Mouse (Mus musculus) stomach, embryonic 15.5 days (tissue): ENCODE measurements at regions not wholly inside any gene's neighbourhood (a gene's known extent, or its start where the extent isn't known, plus 50 kb on each side); places are given as distances from the start of the nearest gene placed in this dataset.

Experiments used
- ATAC-seq: fragments of 200-750 bp; cut with Nextera tagmentation; 2 replicates; pipeline ENCODE4 v1.8.0; 2017; ENCODE audit warnings: low read depth, moderate number of reproducible peaks, moderate TSS enrichment; ENCODE audit not compliant: insufficient read depth, low FRiP score
- H3K27ac ChIP-seq: fragments of 300-500 bp; sonication (generic); 2 replicates; pipeline ENCODE4 v1.5.1; 2015; ENCODE audit warnings: mild to moderate bottlenecking, inconsistent platforms
- H3K27me3 ChIP-seq: fragments of 300-500 bp; sonication (generic); replicated peaks from 2 replicates; pipeline ENCODE4 v1.6.1; 2015; ENCODE audit warnings: inconsistent platforms
- H3K36me3 ChIP-seq: fragments of 300-500 bp; sonication (generic); 2 replicates; pipeline ENCODE4 v1.6.1; 2015; ENCODE audit warnings: inconsistent platforms
- H3K4me1 ChIP-seq: fragments of 300-500 bp; sonication (generic); 2 replicates; pipeline ENCODE4 v1.6.1; 2015; ENCODE audit warnings: inconsistent platforms
- H3K4me2 ChIP-seq: fragments of 300-500 bp; sonication (generic); 2 replicates; pipeline ENCODE4 v1.6.1; 2015; ENCODE audit warnings: mild to moderate bottlenecking, inconsistent platforms
- H3K4me3 ChIP-seq: fragments of 300-500 bp; sonication (generic); replicated peaks from 2 replicates; pipeline ENCODE4 v1.5.1; 2015; ENCODE audit warnings: inconsistent platforms
- H3K9ac ChIP-seq: fragments of 300-500 bp; sonication (generic); 2 replicates; pipeline ENCODE4 v1.6.1; 2015; ENCODE audit warnings: inconsistent platforms
- H3K9me3 ChIP-seq: fragments of 300-500 bp; sonication (generic); 2 replicates; pipeline ENCODE4 v1.6.1; 2016; ENCODE audit warnings: inconsistent platforms
- WGBS: fragments of 180-500 bp; shearing (Covaris S2); methylation state at CpG from one replicate; pipeline ENCODE4 v1.1.7; 2015; 5-methylcytosine and 5-hydroxymethylcytosine counted together

DNA sequence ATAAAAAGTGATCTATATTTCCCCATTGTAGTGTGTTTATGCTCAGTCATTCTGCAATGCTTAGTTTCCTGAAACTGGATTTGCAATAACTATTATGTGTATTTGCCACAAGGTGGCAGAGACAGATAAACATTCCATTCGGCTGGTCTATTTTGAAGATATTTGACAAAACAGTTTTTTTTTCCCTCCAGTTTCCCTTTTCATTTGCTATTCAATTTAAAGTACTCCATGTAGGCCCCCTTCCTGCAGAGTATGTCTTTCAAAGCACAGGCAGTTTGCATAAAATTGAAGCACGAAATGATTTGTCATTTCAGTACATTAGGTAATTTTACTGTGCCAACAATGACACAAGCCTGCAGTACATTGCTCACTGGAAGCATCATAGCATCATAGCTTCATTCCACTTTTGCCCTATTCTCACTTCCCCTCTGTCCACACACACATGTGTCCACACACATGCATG is 184.3 kb upstream of the Palmd start:
- no peak for ATAC-seq
- H3K27me3 ChIP-seq: no peaks in the 10 kb centered on the region
- H3K9me3 ChIP-seq: no peaks in the 10 kb centered on the region
- WGBS: 56% methylated on average over 2 of the region's 2 CpGs
- H3K4me2 ChIP-seq: no peak overlapping the region
- no peak overlapping the region for H3K27ac ChIP-seq
- H3K4me3 ChIP-seq: no peak overlapping the region
- no peak overlapping the region for H3K9ac ChIP-seq
- H3K4me1 ChIP-seq: no peaks in the 10 kb centered on the region
- no peaks in the 10 kb centered on the region for H3K36me3 ChIP-seq

GRCm38 (mm10) chr3:117152414-117152813 is 183.6 kb upstream of the Palmd start:
- H3K9me3 ChIP-seq: no peaks in the 10 kb centered on the region
- no peak for ATAC-seq
- WGBS: 82% methylated on average over 8 of the region's 8 CpGs
- H3K27me3 ChIP-seq: no peaks in the 10 kb centered on the region
- no peak overlapping the region for H3K9ac ChIP-seq
- no peak overlapping the region for H3K27ac ChIP-seq
- H3K4me1 ChIP-seq: no peaks in the 10 kb centered on the region
- no peak overlapping the region for H3K4me3 ChIP-seq
- H3K36me3 ChIP-seq: no peaks in the 10 kb centered on the region
- no peak overlapping the region for H3K4me2 ChIP-seq

- no peaks in the 10 kb centered on the region for H3K4me1 ChIP-seq
- no peaks in the 10 kb centered on the region for H3K9me3 ChIP-seq
- no peaks in the 10 kb centered on the region for H3K27me3 ChIP-seq
- 88% methylated on average over 2 of the region's 2 CpGs for WGBS
- no peak overlapping the region for H3K9ac ChIP-seq
- ATAC-seq: no peak
- H3K36me3 ChIP-seq: no peaks in the 10 kb centered on the region
- H3K4me2 ChIP-seq: no peak overlapping the region
- H3K4me3 ChIP-seq: no peak overlapping the region
- H3K27ac ChIP-seq: no peak overlapping the region
These were observed 178.6 kb upstream of the Palmd start for GRCm38 (mm10) chr3:117147414-117147813.

GRCm38 (mm10) chr3:117139835-117140234 is 171.0 kb upstream of the Palmd start:
- no peaks in the 10 kb centered on the region for H3K4me1 ChIP-seq
- H3K27me3 ChIP-seq: no peaks in the 10 kb centered on the region
- WGBS: 81% methylated on average over 2 of the region's 2 CpGs
- no peak overlapping the region for H3K4me3 ChIP-seq
- no peaks in the 10 kb centered on the region for H3K9me3 ChIP-seq
- no peak overlapping the region for H3K4me2 ChIP-seq
- no peak for ATAC-seq
- H3K27ac ChIP-seq: no peak overlapping the region
- no peaks in the 10 kb centered on the region for H3K36me3 ChIP-seq
- H3K9ac ChIP-seq: no peak overlapping the region

- WGBS: 67% methylated on average over 7 of the region's 7 CpGs
- H3K27ac ChIP-seq: no peak overlapping the region
- no peak for ATAC-seq
- H3K27me3 ChIP-seq: no peaks in the 10 kb centered on the region
- no peaks in the 10 kb centered on the region for H3K36me3 ChIP-seq
- no peaks in the 10 kb centered on the region for H3K9me3 ChIP-seq
- H3K4me3 ChIP-seq: no peak overlapping the region
- H3K9ac ChIP-seq: no peak overlapping the region
- no peak overlapping the region for H3K4me2 ChIP-seq
- H3K4me1 ChIP-seq: no peaks in the 10 kb centered on the region
These were observed 169.9 kb upstream of the Palmd start for GRCm38 (mm10) chr3:117138720-117139119.

- Histone ChIP-seq H3K4me1 (no peaks in the 10 kb centered on the region), H3K4me2 (no peak overlapping the region), H3K9me3 (no peaks in the 10 kb centered on the region), H3K4me3 (no peak overlapping the region), H3K36me3 (no peaks in the 10 kb centered on the region), H3K9ac (no peak overlapping the region), H3K27me3 (no peaks in the 10 kb centered on the region), H3K27ac (no peak overlapping the region)
- WGBS: 83% methylated on average over 4 of the region's 4 CpGs
- no peak for ATAC-seq
These were observed 164.1 kb upstream of the Palmd start for GRCm38 (mm10) chr3:117132897-117133296.

DNA sequence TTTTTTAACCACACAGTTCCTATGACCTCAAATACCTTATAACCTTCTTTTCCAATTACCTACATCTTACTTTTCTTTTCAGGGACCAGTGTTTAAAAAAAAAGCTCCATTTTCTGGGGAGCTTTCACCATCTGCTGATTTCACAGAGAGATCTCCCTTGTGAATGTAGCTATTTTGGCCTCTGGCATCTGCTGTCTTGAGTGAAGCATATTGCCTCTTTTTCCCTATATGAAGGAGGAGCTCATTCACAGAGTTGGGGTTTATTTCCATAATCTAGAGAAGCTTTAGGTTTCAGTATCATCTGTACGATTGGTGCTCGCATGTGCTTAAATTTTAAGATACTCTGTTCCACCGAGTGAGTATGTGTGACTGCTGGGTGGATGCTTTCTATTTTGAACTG is 153.4 kb upstream of the Palmd start:
- ATAC-seq: no peak
- Histone ChIP-seq H3K27ac (no peak overlapping the region), H3K27me3 (no peaks in the 10 kb centered on the region), H3K36me3 (no peaks in the 10 kb centered on the region), H3K4me3 (no peak overlapping the region), H3K4me2 (no peak overlapping the region), H3K9ac (no peak overlapping the region), H3K4me1 (no peaks in the 10 kb centered on the region), H3K9me3 (no peaks in the 10 kb centered on the region)
- WGBS: 96% methylated on average over 3 of the region's 3 CpGs

DNA sequence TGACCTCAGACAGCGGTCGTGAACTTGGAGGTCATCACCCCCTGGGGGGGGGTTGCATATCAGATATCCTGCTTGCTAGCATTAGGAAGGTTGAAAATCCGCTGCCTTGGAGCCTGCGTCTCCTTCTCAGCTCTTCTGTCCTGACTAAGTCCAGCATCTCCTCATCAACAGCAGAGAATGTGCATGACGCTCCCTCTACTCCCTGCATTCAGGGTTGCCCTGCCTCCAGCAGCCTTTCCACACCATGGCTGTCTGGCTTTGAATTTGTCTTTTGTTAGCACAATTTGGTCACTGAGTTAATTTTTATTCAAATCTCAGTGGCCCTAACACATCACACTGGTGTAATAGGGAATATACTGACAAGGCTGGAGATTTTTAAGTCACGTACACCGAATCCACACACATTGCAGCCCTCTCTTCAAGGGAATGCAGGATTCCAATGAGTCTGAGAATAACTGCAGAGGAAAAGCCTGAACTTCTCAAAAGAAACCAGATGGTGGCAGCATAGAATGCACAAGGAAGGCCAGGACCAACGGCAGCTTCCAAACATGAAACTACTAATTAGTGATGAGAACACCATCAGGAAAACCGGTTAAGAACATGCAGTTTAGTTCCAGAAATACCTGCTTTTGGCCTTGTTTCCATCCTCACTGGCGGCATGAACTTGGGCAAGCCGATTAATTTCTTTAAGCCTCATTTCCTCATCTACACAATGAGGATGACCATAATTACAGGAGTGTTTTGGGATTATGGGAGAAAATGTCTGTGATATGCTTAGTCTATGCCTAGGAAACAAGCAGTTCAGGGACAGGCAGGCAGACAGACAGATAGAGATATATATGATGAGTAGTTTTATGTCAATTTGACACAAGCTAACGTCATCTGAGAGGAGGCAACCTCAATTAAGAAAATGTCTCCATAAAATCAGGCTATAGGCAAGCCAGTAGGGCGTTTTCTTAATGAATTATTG is 151.6 kb upstream of the Palmd start:
- no peaks in the 10 kb centered on the region for H3K9me3 ChIP-seq
- no peaks in the 10 kb centered on the region for H3K27me3 ChIP-seq
- H3K9ac ChIP-seq: no peak overlapping the region
- H3K4me3 ChIP-seq: no peak overlapping the region
- WGBS: 59% methylated on average over 13 of the region's 13 CpGs
- ATAC-seq: peak; percentile 27; the same call in 1 of the 2 replicates
- no peaks in the 10 kb centered on the region for H3K36me3 ChIP-seq
- no peak overlapping the region for H3K4me2 ChIP-seq
- H3K4me1 ChIP-seq: no peaks in the 10 kb centered on the region
- no peak overlapping the region for H3K27ac ChIP-seq

GRCm38 (mm10) chr3:117119576-117119975 is 150.8 kb upstream of the Palmd start:
- no peak for ATAC-seq
- no peaks in the 10 kb centered on the region for H3K27me3 ChIP-seq
- H3K4me1 ChIP-seq: no peaks in the 10 kb centered on the region
- H3K9me3 ChIP-seq: no peaks in the 10 kb centered on the region
- H3K27ac ChIP-seq: no peak overlapping the region
- no peak overlapping the region for H3K4me2 ChIP-seq
- no peak overlapping the region for H3K9ac ChIP-seq
- no peak overlapping the region for H3K4me3 ChIP-seq
- 67% methylated on average over 5 of the region's 5 CpGs for WGBS
- H3K36me3 ChIP-seq: no peaks in the 10 kb centered on the region

DNA sequence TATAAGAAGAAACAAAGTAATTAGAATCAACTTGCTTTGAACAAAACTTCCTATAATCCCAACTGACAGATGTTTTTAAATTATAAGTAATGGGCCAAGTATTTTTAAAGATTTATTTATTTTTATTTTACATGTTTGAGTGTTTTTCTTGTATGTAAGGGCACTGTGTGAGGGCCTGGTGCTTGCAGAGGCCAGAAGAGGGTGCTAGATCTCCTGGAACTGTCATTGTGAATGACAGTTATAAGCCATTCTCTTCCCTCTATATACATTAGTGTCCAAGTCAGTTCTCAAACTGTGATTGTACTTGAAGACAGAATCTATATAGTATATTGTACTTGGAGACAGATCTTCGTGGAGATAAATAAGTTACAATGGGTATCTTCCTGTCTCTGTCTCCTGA is 149.1 kb upstream of the Palmd start:
- 43% methylated on average over 1 of the region's 1 CpGs for WGBS
- Histone ChIP-seq H3K27me3 (no peaks in the 10 kb centered on the region), H3K36me3 (no peaks in the 10 kb centered on the region), H3K4me3 (no peak overlapping the region), H3K4me1 (no peaks in the 10 kb centered on the region), H3K9ac (no peak overlapping the region), H3K4me2 (no peak overlapping the region), H3K9me3 (no peaks in the 10 kb centered on the region), H3K27ac (no peak overlapping the region)
- ATAC-seq: no peak

DNA sequence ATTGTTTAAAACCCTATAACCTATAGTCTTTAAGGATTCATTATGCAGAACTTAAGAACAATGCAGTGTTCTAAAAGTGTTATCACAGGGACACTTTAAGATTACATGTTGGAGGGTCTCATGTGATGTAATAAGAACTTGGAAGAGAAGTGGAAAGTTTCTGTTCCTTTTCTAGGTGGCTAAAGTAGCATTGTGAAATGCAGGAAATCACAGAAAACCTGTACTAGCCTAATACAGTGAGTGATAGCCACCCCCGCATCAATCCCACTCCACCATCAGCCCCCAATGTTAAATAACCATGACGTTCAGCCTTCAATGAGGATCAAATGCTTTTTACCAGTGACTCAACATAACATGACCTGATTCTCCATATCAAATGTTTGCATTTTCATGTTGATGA is 147.4 kb upstream of the Palmd start:
- Histone ChIP-seq H3K27ac (no peak overlapping the region), H3K4me1 (no peaks in the 10 kb centered on the region), H3K9me3 (no peaks in the 10 kb centered on the region), H3K4me3 (no peak overlapping the region), H3K4me2 (no peak overlapping the region), H3K27me3 (no peaks in the 10 kb centered on the region), H3K9ac (no peak overlapping the region), H3K36me3 (no peaks in the 10 kb centered on the region)
- ATAC-seq: no peak
- WGBS: 79% methylated on average over 2 of the region's 2 CpGs

- H3K4me2 ChIP-seq: no peak overlapping the region
- 0 out of 2 replicates have a peak, but pooled peaks cover 5% of the 10 kb centered on the region for H3K4me1 ChIP-seq
- no peak overlapping the region for H3K4me3 ChIP-seq
- no peaks in the 10 kb centered on the region for H3K9me3 ChIP-seq
- no peaks in the 10 kb centered on the region for H3K36me3 ChIP-seq
- WGBS: 85% methylated on average over 3 of the region's 3 CpGs
- no peaks in the 10 kb centered on the region for H3K27me3 ChIP-seq
- no peak overlapping the region for H3K27ac ChIP-seq
- no peak overlapping the region for H3K9ac ChIP-seq
- ATAC-seq: no peak
These were observed 144.0 kb upstream of the Palmd start for GRCm38 (mm10) chr3:117112766-117113165.
